Mouse (Mus musculus): ENCODE data around the gene Nckap5l. TPM values are rescaled to one million over a fixed set of nuclear protein-coding genes. Genes with fewer than 3 reads are reported as not detected.
A peak's percentile ranks its signal among the peaks of the same experiment; 100 is the strongest.

Gene Nckap5l
- polyA plus RNA-seq (2016; fragmentation: Nextera tagmentation; extraction: Ambion mirVana) = 10.7 and 12.8 TPM in 2 replicates

DNA sequence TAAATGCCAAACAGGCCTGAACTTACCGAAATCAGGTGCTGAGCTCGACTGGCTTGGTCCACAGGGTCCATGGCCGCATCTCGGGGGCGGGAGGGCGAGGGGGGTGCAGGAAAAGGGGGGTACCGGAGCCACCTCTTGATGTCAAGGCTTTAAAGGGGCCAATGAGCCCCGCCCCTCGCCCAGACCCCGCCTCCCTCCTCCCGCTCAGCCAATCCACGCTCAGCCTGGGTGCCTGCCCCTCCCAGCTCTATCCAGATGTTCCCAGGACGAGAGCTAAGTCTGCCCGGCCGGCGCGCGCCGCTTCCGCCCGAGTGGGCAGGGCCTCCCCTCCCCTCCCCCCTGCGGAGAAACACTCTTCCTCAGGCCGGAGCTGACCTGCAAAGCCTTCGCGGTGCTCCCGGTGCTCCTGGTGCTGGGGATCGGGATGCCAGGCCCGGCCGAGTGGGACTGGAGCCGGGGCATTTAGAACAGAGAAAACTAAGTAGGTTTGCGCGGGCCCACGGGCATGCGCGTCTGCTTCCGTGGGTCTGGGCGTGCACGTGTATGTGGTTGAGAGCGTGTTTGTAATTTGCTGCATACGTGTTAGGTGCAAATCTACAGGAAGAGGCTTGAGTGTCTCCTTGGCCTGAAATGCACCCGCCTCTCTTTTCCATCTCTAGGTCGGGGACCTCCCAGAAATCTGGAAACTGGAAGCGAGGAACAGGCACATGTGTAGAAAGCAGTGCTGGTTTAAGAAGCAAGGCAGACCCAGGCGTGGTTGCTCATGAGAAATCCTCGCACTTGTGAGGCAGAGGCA, at the start of gene Nckap5l:
TSS of gene Nckap5l (minus strand) at position 143 of the 796 bp plus-strand sequence.
- Histone ChIP-seq H3K9me3 (no peaks in the 10 kb centered on the region), H3K4me3 (peak within 1 kb of the TSS; percentile 80), H3K27me3 (ENCODE audit: insufficient read depth, poor library complexity, severe bottlenecking) (no peaks in the 10 kb centered on the region), H3K27ac (peak within 1 kb of the TSS; percentile 90), H3K4me1 (peaks cover 54% of the 10 kb centered on the region), H3K36me3 (peaks cover 22% of the 10 kb centered on the region)
- peak; percentile 98 for DNase-seq (ENCODE audit: low spot score)
- WGBS = under 1% methylated on average over 42 of the region's 45 CpGs

DNA sequence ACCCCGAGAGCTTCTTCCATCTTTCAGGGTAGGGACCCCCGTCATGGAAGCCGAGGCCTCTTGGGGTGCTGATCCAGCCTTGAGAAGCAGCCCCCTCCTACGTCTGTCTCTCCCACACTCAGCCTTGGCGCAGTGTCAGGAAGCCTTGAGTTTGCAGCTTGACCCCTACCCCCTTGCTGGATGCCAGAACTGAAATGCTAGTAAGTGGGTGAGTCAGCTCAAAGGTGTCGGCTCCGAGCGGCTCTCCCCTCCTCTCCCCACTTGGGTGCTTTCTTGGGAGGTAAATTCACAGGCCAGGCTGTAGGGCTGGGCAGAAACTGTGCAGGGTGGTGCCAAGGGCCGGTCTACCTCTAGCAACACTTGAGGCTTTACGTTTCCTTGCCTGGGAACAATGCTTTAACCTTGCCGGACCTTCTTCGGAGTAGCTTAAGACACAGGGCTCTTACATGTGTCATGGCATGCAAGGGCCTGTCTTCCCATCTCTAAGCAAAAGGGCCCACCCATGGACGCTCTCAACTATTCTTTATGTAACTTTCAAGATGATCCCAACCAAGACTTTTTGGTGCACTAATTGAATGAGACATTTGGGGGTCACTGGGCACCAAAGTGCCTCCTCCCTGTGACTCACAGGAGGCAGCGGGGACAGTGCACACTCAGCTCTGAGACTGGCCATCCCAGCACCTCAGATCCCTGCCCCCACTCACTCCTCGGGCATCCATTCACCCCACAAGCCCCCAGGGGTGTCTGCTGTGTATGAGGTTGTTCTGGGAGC, 48.0 kb upstream of the Nckap5l start:
- DNase-seq (ENCODE audit: low spot score) = no peak
- WGBS = 62% methylated on average over 15 of the region's 15 CpGs
- H3K36me3 ChIP-seq = no peaks in the 10 kb centered on the region
- peak overlapping the region; percentile 67; the same call in 1 of the 2 replicates for H3K27ac ChIP-seq
- H3K27me3 ChIP-seq (ENCODE audit: insufficient read depth, poor library complexity, severe bottlenecking) = peaks cover 86% of the 10 kb centered on the region
- no peak overlapping the region for H3K4me3 ChIP-seq
- H3K4me1 ChIP-seq = peaks cover 46% of the 10 kb centered on the region
- H3K9me3 ChIP-seq = no peaks in the 10 kb centered on the region

DNA sequence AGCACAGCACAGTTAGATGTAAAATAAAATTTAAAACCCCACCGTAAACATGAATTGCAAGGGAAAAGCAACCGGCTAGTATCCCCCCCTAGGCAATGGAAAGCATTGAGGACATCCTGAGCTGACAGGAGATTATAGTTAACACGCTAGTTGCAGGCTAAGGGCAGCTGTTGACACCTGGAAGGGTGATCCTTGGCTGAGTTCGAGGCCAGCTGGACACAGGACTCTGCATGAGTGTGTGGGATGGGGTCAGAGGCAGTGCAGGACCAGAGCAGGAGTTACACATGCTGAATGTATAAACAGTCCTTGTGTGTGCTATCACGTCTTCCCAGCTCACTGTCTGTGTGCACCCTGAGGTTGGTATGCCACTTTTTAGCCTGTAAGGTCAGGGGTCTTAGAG, 45.7 kb upstream of the Nckap5l start:
- H3K27ac ChIP-seq = no peak overlapping the region
- H3K36me3 ChIP-seq = no peaks in the 10 kb centered on the region
- no peak for DNase-seq (ENCODE audit: low spot score)
- no peak overlapping the region for H3K4me3 ChIP-seq
- peaks cover 69% of the 10 kb centered on the region for H3K4me1 ChIP-seq
- no peaks in the 10 kb centered on the region for H3K9me3 ChIP-seq
- H3K27me3 ChIP-seq (ENCODE audit: insufficient read depth, poor library complexity, severe bottlenecking) = peaks cover 79% of the 10 kb centered on the region
- WGBS = 54% methylated on average over 5 of the region's 5 CpGs

GRCm38 (mm10) chr15:99502311-99502831, 44.8 kb upstream of the Nckap5l start:
- 69% methylated on average over 12 of the region's 12 CpGs for WGBS
- H3K4me1 ChIP-seq = peaks cover 77% of the 10 kb centered on the region

DNA sequence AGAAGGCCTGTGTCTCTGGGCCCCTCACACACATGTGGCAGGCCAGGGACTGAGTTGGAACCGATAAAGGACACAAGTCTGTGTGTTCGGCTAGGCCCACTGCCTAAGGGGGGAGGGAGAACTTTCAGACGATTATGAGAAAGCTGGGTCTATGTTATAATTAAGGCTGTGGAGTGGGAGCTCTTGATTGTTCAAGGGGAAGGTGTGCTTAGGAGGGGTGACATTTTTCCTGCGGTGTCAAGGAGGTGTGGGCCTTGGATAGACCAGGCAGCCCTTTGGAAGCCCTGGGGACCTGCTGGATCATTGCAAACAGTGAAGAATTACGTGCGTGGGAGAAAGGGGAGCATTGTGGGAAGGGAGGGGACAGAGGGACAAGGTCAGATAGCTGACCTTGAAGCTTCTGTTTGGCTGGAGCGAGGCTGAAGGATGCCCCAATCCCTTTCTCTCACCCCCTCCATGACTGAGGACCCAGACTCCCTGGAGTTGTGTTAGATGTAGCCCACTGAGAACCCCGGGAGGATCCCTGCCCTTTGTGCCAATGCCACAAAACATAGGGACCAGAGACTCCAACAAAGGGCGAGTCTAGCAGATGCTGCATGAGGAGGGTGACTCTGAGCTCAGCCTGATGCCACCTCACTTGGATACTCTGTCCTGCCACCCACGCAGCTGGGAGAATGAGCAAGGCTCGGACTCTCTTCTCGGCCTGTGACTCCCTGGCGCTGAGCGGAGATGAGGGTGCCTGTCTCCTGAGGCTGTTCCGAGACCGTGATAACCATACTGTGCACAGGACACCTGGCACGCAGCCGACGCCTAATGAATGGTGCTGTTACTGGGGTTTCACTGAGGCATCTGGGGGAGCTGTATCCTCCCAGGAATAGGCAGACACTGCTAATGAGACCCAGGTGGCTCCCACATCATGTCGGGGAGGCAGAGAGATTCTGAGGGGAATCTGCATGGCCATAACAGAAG, 44.0 kb upstream of the Nckap5l start:
- Histone ChIP-seq H3K4me3 (no peak overlapping the region), H3K9me3 (no peaks in the 10 kb centered on the region), H3K27me3 (ENCODE audit: insufficient read depth, poor library complexity, severe bottlenecking) (peaks cover 87% of the 10 kb centered on the region), H3K36me3 (no peaks in the 10 kb centered on the region), H3K27ac (peak overlapping the region; percentile 63; the same call in 1 of the 2 replicates), H3K4me1 (peaks cover 80% of the 10 kb centered on the region)
- WGBS = 69% methylated on average over 20 of the region's 20 CpGs
- DNase-seq (ENCODE audit: low spot score) = no peak

More at GRCm38 (mm10) chr15:99502311-99502831, 44.8 kb upstream of the Nckap5l start:
- no peak overlapping the region for H3K4me3 ChIP-seq
- peaks cover 83% of the 10 kb centered on the region for H3K27me3 ChIP-seq (ENCODE audit: insufficient read depth, poor library complexity, severe bottlenecking)
- H3K27ac ChIP-seq = 0 out of 2 replicates have a peak overlapping the region, but pooled peaks have one; percentile 17
- no peak for DNase-seq (ENCODE audit: low spot score)
- H3K9me3 ChIP-seq = no peaks in the 10 kb centered on the region
- H3K36me3 ChIP-seq = no peaks in the 10 kb centered on the region

GRCm38 (mm10) chr15:99500320-99500719, 42.8 kb upstream of the Nckap5l start:
- peak overlapping the region; percentile 22; the same call in 1 of the 2 replicates for H3K27ac ChIP-seq
- no peak overlapping the region for H3K4me3 ChIP-seq
- H3K9me3 ChIP-seq = no peaks in the 10 kb centered on the region
- peaks cover 68% of the 10 kb centered on the region for H3K4me1 ChIP-seq
- peaks cover 87% of the 10 kb centered on the region for H3K27me3 ChIP-seq (ENCODE audit: insufficient read depth, poor library complexity, severe bottlenecking)
- DNase-seq (ENCODE audit: low spot score) = no peak
- H3K36me3 ChIP-seq = no peaks in the 10 kb centered on the region
- WGBS = 15% methylated on average over 5 of the region's 5 CpGs

GRCm38 (mm10) chr15:99499726-99500125, 42.2 kb upstream of the Nckap5l start:
- DNase-seq (ENCODE audit: low spot score) = no peak
- Histone ChIP-seq H3K9me3 (no peaks in the 10 kb centered on the region), H3K36me3 (no peaks in the 10 kb centered on the region), H3K27ac (0 out of 2 replicates have a peak overlapping the region, but pooled peaks have one; percentile 22), H3K27me3 (ENCODE audit: insufficient read depth, poor library complexity, severe bottlenecking) (peaks cover 85% of the 10 kb centered on the region), H3K4me3 (0 out of 2 replicates have a peak overlapping the region, but pooled peaks have one; percentile 3), H3K4me1 (peaks cover 63% of the 10 kb centered on the region)
- 28% methylated on average over 6 of the region's 6 CpGs for WGBS

DNA sequence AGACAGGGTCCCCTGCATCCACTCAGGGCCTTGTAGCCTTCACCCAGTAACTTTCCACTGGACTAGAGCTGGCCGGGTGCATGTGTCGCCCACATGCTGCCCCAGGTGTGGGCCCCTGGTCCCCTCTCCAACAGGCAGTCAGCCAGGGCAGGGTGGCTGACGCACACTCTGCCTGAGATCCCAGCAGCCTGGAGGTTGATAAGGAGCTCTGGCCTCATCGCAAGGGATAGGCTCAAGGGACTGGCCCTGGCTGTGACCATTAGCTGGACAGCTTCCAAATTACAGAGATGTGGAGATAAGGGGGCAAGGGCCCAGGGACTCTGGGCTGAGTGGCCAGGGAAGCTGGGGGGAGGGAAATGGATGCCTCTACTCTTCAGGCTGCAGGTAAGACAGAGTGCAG, 41.2 kb upstream of the Nckap5l start:
- DNase-seq (ENCODE audit: low spot score) = no peak
- WGBS = 22% methylated on average over 4 of the region's 4 CpGs
- Histone ChIP-seq H3K36me3 (no peaks in the 10 kb centered on the region), H3K4me3 (no peak overlapping the region), H3K9me3 (no peaks in the 10 kb centered on the region), H3K27me3 (ENCODE audit: insufficient read depth, poor library complexity, severe bottlenecking) (peaks cover 85% of the 10 kb centered on the region), H3K4me1 (peaks cover 63% of the 10 kb centered on the region), H3K27ac (peak overlapping the region; percentile 1; the same call in 1 of the 2 replicates)

DNA sequence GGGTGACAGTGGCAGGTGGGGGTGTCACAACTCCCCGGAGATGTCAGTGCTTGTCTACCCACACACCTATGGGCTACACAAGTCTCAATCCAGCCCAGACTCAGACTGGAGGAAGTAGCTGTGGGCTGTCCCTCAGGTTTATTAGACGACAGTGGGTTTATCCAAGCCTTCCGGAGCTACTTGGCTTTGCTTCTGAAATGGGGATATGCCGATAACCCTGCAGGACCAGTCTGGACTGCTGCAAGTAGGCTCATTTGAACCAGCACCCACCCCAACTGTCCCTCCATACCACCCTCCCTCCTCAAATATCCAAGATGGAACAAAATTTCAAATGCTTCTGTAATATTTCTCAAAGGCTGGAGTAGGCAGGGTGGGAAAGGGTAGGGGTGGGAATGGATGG, 40.8 kb upstream of the Nckap5l start:
- Histone ChIP-seq H3K36me3 (no peaks in the 10 kb centered on the region), H3K4me1 (peaks cover 60% of the 10 kb centered on the region), H3K27me3 (ENCODE audit: insufficient read depth, poor library complexity, severe bottlenecking) (peaks cover 85% of the 10 kb centered on the region), H3K9me3 (no peaks in the 10 kb centered on the region), H3K27ac (0 out of 2 replicates have a peak overlapping the region, but pooled peaks have one; percentile 2), H3K4me3 (no peak overlapping the region)
- WGBS = 70% methylated on average over 4 of the region's 4 CpGs
- DNase-seq (ENCODE audit: low spot score) = no peak

GRCm38 (mm10) chr15:99497527-99498242, 40.1 kb upstream of the Nckap5l start:
- H3K4me3 ChIP-seq = no peak overlapping the region
- peaks cover 84% of the 10 kb centered on the region for H3K27me3 ChIP-seq (ENCODE audit: insufficient read depth, poor library complexity, severe bottlenecking)
- H3K9me3 ChIP-seq = no peaks in the 10 kb centered on the region
- no peak for DNase-seq (ENCODE audit: low spot score)
- 51% methylated on average over 12 of the region's 12 CpGs for WGBS
- peaks cover 55% of the 10 kb centered on the region for H3K4me1 ChIP-seq
- 0 out of 2 replicates have a peak overlapping the region, but pooled peaks have one; percentile 2 for H3K27ac ChIP-seq
- no peaks in the 10 kb centered on the region for H3K36me3 ChIP-seq

GRCm38 (mm10) chr15:99497061-99497460, 39.5 kb upstream of the Nckap5l start:
- Histone ChIP-seq H3K27ac (no peak overlapping the region), H3K36me3 (no peaks in the 10 kb centered on the region), H3K27me3 (ENCODE audit: insufficient read depth, poor library complexity, severe bottlenecking) (peaks cover 82% of the 10 kb centered on the region), H3K9me3 (no peaks in the 10 kb centered on the region), H3K4me3 (no peak overlapping the region), H3K4me1 (peaks cover 50% of the 10 kb centered on the region)
- DNase-seq (ENCODE audit: low spot score) = peak; percentile 78
- 9% methylated on average over 4 of the region's 4 CpGs for WGBS

All from heart, embryonic 10.5 days (tissue).